Mouse (Mus musculus) kidney, adult 2 months (tissue): ENCODE results near the gene Vdr.

Source experiments
- CTCF ChIP-seq: fragments of 200-500 bp; conservative IDR thresholded peaks from 2 replicates; pipeline ENCODE4 v1.5.1; 2011; ENCODE audit warnings: low read depth, mild to moderate bottlenecking, control low read depth, low read length, moderate library complexity, mixed read lengths; ENCODE audit not compliant: insufficient read depth, insufficient read length
- POLR2A ChIP-seq: fragments of 200-500 bp; IDR thresholded peaks from one replicate; pipeline ENCODE4 v1.6.1; 2011; ENCODE audit warnings: low read depth, low read length, control low read depth

DNA sequence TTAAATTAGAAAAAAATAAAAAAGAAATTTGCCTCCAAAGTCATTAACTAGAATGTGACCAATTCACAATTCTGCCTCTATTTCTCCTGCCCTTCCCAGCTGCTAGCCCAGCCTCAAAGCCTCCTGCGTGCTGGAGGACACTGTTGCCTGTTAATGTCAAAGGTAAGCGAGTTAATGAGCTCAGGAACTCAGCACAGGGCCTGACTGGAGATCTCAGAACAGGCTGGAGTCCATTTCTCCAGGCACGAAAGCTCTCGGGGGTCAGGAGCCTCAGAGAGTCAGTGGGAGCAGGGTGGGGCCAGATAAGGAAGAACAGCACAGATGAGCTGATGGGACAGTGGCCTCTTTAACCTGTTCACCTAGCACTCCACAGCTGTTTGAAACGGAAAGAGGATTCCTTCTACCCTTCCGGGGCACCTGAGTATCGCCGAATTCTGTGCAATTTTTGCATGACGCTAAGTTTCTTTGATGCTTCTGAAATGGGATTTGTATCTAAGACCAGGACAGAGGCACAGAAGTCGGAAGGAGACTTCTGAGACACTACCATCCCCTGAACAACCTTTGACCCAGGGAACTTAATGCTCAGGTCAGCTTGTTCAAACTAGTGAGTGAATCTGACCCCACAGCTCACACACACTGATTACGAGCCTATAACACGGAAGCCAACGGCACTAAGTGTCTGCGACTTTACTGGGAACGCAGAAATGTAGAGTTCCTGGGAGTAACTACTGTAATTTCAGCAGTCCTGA lies 7.0 kb downstream of the Vdr start:
- TF ChIP-seq POLR2A = no peak
- TF ChIP-seq CTCF = no peak
